Mouse (Mus musculus): Measurements from ENCODE around the gene 4930469K13Rik.

4930469K13Rik gene

DNA sequence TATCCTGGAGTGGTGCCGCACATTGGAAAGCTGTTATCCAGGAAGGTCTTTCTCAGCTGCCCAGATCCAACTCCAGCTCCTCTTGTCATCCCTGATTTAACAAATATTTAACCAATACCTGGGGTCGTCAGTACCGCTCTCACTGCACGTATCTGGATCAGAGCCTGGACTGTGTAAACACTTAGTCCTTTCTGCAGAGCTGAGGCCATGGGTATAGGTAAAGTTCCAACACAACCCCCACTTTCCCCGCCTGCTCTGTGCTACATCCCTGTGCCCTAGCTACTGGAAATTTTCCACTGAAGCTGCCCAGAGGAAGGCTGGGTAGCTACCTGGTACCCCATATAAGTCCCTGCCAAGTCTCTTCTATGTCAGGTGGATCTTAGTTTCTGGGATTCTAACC lies 108.4 kb downstream of the 4930469K13Rik start:
- no peak for DNase-seq (ENCODE audit: low spot score in 2 of 2)

GRCm38 (mm10) chr11:33986525-33986924 lies 111.8 kb downstream of the 4930469K13Rik start:
- DNase-seq (ENCODE audit: low spot score in 2 of 2) = no peak

GRCm38 (mm10) chr11:33980146-33980545 lies 118.2 kb downstream of the 4930469K13Rik start:
- no peak for DNase-seq (ENCODE audit: low spot score in 2 of 2)

GRCm38 (mm10) chr11:33975121-33975520 lies 123.2 kb downstream of the 4930469K13Rik start:
- DNase-seq (ENCODE audit: low spot score in 2 of 2) = no peak

- no peak for DNase-seq (ENCODE audit: low spot score in 2 of 2)
Observed at GRCm38 (mm10) chr11:33974341-33975040, 123.9 kb downstream of the 4930469K13Rik start.

DNA sequence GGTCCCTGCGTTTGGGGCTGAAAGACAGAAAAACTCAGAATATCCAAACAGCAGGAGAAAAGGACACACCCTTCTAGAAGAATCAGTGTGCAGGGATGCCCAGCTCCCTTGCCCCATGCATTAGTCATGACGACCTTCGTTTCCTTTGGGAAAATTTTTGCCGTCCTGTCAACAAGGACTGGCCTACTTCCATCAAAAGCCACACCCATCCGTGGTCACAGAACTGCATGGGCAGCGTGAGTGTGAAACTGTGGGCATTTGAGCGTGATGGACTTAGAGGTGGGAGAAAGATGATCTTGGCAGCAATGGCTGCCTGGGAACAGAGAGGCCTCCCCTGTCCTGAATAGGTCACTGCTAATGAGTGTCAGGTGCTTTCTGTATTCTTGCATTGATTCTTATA lies 126.2 kb downstream of the 4930469K13Rik start:
- DNase-seq (ENCODE audit: low spot score in 2 of 2) = no peak

DNA sequence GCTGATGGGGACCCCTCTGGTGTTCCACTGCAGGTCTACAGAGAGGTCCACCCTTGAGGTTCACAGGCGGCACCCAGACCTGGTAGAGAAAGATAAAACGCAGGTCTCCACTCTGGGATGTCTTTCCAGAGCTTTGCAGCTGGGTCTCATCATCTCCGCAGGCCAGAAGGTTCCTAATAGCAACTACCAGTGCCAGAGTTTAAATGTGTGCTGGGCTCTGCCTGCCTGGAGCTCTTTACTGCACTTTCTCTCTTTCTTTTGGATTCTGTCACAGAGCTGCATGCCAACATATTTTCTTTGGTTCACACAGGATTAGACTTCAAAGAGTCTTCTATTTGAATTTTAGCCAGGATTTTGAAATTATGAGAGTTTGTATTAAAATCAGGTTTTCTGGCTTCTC lies 129.2 kb downstream of the 4930469K13Rik start:
- no peak for DNase-seq (ENCODE audit: low spot score in 2 of 2)

DNA sequence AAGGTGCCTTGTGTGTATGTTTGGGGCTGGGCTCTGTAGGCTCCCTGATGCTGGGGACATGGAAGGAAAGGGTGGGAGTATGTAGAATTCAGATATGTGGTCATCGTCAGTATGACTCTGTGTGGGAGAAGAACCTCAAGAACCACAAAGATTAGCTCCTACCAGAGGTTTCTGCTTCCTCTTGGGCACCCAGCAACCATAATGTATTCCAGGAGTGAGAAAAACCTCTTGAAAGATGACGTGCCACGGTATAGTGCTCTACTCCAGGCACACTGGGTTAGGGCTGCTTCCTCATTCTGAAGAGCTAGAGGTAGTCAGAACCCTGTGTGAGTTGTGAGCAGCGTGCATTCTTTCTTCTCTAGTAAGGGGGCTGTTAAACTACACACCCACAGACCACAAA lies 130.6 kb downstream of the 4930469K13Rik start:
- DNase-seq (ENCODE audit: low spot score in 2 of 2) = no peak

DNA sequence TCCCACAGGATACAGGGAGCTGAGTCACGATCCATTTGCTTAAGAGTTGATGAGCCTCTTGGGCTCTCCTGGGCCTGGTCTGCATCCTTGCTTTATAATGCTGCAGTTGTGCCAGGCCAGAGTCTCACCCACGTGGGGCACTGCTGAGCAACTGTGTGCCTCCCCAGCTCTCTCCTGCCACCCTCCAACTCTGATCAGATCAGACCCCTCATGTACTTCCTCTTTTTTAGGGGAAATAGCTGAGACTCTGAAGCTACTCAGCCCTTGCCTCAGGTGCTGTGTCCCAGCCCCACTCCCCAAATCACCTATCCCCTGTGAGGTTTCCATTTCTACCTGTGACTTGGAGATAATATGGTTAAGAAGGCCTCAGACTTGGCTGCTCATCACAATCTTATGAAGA lies 133.0 kb downstream of the 4930469K13Rik start:
- DNase-seq (ENCODE audit: low spot score in 2 of 2) = no peak

GRCm38 (mm10) chr11:33962688-33963407 lies 135.5 kb downstream of the 4930469K13Rik start, which contains the start of gene Kcnmb1:
Gene Kcnmb1 (plus strand): TSS chr11:33963013.
- DNase-seq (ENCODE audit: low spot score in 2 of 2) = no peak

GRCm38 (mm10) chr11:33962178-33962577 lies 136.2 kb downstream of the 4930469K13Rik start:
- DNase-seq (ENCODE audit: low spot score in 2 of 2) = no peak

GRCm38 (mm10) chr11:33958713-33959112 lies 139.6 kb downstream of the 4930469K13Rik start:
- DNase-seq (ENCODE audit: low spot score in 2 of 2) = peak in 1 of 2 experiments; percentile 13

- no peak for DNase-seq (ENCODE audit: low spot score in 2 of 2)
Observed at GRCm38 (mm10) chr11:33957595-33957994, 140.8 kb downstream of the 4930469K13Rik start.

DNA sequence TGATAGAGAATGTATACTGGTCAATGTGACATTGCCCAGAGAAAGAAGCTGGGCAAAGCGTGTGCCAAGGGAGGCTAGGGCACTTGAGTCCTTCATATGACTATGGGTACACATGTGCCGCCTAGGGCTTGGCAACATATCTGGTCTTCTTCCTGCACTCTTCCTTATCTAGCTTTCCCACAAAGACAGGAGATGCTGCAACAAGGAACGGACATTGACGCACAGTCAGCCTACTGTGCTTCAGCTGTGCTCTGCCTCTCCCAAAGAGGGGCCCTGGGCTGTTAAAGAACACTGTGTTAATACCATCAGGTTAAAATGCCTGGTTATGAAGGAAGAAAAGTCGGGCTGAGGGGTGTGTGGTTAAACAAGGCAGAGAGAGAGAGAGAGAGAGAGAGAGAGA lies 141.7 kb downstream of the 4930469K13Rik start:
- no peak for DNase-seq (ENCODE audit: low spot score in 2 of 2)

DNA sequence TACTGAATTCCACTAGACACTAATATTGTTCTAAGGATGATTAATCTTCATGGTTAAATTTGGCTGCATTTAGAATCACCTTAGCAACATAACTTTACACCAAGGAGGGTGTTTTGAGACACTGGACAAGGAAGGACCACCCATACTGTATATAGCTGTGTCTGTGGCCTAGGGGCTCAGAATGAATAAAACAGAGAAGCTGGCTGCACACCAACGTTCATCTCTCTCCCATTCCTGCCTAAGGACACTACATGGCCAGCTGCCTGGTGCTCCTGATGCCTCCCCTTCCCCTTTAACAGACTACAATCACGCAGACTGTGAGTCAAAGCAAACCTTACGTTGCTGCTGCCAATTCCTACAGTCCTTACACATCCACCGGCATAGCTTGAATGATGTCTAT lies 142.4 kb downstream of the 4930469K13Rik start:
- DNase-seq (ENCODE audit: low spot score in 2 of 2) = no peak

- no peak for DNase-seq (ENCODE audit: low spot score in 2 of 2)
Observed at GRCm38 (mm10) chr11:33951684-33952625, 146.4 kb downstream of the 4930469K13Rik start.

- no peak for DNase-seq (ENCODE audit: low spot score in 2 of 2)
Observed at GRCm38 (mm10) chr11:33951155-33951554, 147.2 kb downstream of the 4930469K13Rik start.

DNA sequence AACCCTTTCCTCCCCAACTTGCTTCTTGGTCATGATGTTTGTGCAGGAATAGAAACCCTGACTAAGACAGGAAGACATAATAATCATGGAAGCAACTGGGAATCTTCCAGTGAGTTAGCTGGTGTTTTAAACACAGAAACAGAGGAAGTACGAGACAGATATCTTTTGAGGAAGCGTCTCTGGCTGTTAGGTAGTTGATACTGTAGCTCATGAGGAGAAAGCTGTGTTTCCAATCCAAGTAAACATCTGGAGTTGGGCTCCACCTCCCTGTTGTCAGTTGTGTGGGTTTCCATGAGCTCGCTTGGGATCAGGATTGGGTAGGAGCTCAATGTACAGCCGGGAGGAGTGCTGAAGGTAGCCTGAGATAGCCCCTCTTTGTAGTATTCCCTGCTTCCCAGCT lies 151.9 kb downstream of the 4930469K13Rik start:
- no peak for DNase-seq (ENCODE audit: low spot score in 2 of 2)

DNA sequence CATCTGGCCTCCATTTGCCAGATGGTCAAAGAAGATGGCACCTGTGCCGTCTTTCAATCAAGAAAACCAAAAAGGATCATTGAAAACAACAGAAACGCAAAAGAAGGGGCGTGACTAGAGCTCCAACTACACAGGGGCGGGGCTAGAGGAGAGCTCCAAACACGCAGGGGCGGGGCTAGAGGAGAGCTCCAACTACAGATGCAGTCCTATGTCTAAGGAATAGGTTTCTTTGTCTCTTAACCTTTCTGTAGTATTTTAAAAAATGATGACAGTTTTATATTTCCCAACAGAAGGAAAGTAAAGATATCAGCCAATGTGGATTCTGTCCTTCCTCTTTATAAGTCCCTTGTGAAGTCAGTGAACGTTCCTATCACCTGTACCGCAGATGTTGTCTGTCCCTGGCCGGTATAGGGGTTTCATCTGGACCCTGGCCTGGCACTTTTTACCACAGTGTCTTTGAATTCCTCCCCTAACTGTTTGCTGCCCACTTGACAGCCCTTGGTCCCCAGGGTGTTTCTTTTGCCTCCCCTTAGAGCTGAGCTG lies 153.5 kb downstream of the 4930469K13Rik start:
- no peak for DNase-seq (ENCODE audit: low spot score in 2 of 2)

DNA sequence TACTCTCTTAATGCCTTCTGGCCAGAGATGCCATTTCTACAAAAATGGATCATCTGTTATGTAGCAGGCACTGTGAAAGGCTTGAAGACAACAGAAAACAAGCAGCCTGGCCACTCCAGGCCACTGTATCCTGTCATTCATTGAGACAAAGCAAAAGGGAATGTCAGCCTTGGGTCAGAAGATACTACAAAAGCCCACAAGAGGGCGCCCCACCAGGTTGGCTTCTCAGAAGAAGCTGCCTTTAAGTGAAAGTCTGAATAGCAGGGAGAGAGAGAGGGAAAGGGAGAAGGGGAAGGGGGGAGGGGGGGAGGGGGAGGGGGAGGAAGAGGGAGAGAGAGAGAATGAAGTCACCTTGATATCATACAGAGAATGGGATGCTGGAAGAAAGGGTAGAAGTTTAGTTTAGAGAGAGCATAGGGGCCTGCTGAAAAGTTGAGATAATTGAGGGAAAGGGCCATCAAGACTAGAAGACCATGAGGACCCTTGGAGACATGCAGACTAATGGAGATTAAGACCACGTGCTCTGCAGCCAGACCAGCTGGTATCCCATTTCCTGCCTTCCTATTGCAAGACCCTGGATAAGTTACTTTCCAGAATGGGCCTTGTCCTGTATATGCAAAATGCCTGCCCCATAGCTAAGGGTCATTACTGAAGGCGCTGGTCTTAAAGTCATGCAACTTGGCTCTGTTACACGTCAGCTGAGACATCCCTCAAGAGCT lies 154.1 kb downstream of the 4930469K13Rik start:
- DNase-seq (ENCODE audit: low spot score in 2 of 2) = no peak

- DNase-seq (ENCODE audit: low spot score in 2 of 2) = no peak
Observed at GRCm38 (mm10) chr11:33943565-33943964, 154.8 kb downstream of the 4930469K13Rik start.

Data from frontal cortex, postnatal 25 days (tissue).